Mouse (Mus musculus): ENCODE results near the gene Trim72. TPM values are rescaled to one million over a fixed set of nuclear protein-coding genes. Genes with fewer than 3 reads are reported as not detected.

Trim72 gene
- total RNA-seq (2021) = under 1 TPM; 0.25 to 0.36 TPM
- long read RNA-seq, experiment 1 = 0 reads
- long read RNA-seq, experiment 2 = 0 reads

DNA sequence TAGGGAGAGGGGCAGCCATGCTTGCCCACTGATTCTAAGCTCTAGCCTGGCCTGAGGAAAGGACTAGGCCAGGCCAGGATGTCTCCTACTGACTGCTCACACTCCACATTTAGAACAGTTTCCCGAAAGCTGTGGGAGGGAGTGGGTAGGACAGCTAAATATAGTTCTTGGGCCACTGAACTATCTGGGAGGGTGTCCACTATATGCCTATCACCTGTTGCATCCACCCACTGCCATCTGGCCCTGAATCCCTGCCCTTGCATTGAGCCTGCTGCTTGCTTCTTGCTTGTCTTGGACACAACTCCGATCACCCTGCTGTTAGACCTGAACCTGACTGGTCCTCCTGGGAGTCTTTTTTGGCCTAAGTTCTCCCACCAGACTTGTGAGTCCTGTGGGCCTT, at the start of gene Trim72:
Gene Trim72 (plus strand): TSS at position 262 of the 400 bp plus-strand sequence.
- no peak for DNase-seq (ENCODE audit: low spot score in 2 of 2)

DNA sequence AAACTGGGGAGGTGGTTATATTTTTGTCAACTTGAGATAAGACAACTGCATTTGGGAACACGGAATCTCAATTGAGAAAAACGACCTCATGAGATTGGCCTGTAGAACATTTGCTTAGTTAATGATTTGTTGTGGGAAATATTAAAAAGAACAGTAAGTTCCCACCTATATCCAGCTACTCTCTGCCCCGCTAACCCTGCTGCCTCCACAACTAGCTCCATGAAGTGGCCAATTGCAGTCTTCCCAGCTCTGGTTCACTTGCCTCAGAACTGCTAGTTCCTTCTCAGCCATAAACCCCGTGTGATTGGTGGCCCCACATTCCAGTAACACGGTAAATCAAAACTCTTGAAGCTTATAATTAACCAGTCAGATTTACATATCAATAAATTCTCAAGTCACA, 44.4 kb upstream of the Trim72 start:
- no peak for DNase-seq (ENCODE audit: low spot score in 2 of 2)

GRCm38 (mm10) chr7:127966371-127966918, 37.3 kb upstream of the Trim72 start:
- no peak for DNase-seq (ENCODE audit: low spot score in 2 of 2)

DNA sequence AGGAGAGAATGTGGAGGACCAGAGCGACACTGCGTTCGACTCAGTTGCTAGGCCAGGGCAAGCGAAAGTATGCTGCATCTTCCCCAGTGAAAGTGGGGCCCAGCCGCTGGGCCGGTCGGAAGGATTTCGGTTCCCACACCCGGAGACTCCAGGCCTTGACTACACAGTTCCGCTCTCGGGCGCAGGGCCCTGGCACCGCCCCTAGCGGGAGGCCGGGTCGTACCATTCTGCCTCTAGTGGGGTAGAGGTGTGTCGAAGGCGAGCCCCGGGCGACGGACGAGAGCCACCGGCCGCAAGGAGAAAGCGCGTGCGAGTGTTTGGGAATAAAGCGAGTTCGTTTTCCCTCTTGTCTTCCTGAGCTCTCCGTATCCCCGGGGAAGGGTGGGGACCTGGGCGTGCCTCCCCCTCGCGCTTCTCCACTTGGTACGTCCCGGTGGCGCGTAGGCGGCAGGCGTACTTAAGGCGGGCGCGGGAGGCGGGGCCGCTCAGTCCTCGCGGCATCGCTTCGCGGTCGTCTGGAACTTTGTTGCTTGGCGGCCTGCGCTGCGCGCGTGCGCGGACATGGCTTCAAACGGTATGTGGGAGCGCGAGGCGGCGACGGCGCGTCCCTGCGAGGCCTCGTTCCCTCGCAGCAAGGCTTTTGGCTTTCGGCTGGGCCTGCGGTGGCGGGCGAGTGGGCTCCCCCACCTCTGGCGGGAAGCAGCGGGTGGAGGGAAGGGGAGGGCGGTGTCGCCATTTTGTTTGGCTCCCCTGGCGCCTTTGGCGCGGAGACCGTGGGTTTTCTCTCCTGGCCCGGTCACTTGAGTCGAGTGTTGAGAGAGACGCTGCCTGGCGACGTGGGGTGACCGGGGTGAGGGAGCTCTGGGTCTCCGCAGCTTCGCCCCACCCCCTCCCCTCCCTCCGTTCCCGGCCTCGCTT, 36.5 kb upstream of the Trim72 start, which contains the start of gene Fus:
Gene Fus (plus strand): TSS at position 454 of the 918 bp plus-strand sequence.
- DNase-seq (ENCODE audit: low spot score in 2 of 2) = peak; percentile 95 to 98

DNA sequence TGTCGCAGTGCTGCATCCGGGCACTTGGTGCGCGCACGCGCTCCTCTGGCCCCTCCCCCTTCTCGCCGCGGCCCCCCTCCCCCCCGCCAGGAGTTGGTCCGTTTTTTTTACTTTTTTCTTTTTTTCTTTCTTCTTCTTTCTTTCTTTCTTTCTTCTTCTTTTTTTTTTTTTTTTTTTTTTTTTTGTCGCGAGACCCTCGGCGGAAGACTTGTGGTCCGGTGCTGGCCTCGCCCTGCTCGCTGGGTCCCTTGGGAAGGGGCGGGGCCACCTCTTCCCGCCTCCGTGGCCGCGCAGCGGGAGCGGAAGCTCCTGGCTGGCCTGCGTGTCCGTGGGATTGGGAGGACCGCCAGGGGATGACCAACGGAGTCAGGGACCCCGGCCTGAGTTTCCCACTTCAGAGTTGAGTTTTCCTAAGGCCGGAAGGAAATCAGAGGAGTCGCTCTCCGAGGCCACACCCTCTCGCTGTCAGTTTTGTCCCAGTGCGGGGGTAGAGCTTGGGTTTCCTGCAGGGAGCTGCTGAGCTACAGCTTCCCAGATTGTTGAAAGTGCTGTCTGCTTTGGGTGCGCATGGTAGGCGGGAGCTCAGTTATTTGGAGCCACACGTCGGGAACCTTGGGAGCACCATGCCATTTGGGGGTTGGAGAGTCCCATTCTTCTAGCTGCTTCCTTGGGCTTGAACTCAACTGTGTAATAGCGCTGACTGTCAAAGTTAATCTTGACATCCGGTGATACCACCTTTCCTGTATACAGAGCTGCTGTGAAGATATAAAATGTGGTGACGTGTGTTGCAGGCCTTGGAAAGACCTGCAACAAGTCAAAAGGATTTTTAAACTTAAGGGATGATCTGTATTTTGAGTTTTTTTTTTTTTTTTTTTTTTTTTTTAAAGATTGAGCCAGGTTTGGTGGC, 35.6 kb upstream of the Trim72 start:
- peak; percentile 58 to 66 for DNase-seq (ENCODE audit: low spot score in 2 of 2)

DNA sequence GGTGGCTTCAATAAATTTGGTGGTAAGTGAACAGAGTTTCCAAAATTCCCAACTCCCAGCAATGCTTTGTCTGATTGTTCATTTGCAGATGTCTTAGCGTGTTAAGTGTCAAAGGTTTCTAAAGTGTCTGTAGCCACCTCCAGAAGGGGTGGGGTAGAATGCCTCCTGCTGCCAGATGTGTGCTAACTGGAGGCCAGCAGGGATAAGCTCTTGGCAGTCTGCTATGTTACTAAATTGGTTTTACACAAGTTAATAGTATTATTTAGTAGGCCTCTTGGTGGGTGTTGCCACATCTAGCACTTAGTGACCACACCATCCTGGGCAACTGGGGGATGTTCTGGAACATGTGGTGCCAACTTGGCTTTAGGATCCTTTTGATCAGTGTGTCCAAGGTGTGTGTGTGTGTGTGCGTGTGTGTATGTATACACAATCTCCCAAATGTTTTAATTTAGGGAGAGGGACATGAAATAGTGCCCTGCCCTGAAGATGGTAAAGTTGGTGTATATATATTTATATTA, 29.3 kb upstream of the Trim72 start:
- no peak for DNase-seq (ENCODE audit: low spot score in 2 of 2)

DNA sequence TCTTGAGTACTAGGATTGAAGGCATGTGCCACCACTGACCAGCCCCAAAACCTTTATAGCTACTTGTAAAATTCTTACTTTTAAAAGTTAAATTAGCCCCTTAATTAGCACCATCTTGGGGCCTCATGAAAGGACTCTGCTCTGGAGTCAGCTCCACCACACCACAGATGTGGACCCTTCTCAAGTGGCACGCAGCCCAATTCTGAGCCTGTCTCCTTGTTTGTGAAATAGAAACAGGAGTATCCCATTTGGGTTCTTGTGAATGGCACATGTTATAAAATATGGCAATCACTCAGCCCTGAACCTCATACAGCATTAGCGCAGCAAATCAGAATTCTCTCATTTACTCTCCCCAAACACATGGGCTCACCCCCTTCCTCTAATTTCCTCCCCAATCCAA, 24.9 kb upstream of the Trim72 start:
- no peak for DNase-seq (ENCODE audit: low spot score in 2 of 2)

- DNase-seq (ENCODE audit: low spot score in 2 of 2) = no peak
Observed at GRCm38 (mm10) chr7:127980606-127981005, 23.1 kb upstream of the Trim72 start.

- DNase-seq (ENCODE audit: low spot score in 2 of 2) = no peak
Observed at GRCm38 (mm10) chr7:127988904-127989303, 14.8 kb upstream of the Trim72 start.

DNA sequence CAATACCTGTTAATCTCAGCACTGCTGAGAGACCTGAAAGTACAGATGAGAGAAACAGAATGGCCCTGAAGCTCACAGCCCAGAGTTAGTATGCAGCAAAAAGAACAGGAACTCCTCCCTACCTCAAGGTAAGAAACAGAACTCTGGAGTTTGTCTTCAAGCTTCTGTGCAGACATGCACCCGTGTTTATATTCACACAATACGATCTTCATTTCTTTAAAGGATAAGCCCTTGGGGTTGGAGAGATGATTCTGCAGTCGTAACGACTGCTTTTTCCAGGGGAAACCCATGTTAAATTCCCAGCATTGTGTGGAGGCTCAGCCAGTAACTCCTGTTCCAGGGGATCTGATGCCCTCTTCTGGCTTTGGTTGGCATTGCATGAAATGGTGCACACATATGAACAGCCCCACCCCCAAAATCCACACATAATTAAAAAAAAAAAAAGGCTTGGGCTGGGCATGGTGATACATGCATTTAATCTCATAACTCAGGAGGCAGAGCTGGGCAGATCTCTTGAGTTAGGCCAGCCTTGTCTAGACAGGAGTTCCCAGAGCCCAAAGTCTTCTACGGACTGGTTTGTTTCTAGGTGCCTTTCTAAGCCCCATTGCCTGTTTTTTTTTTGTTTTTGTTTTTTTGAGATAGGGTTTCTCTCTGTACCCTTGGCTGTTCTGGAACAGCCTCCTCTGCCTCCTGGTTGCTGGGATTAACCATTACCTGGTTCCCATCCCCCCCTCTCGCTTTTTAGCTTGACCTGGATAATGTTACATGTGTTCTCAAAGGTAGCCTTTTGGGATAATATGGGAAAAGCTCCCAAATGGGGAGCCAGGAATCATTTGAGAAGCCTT, 11.9 kb upstream of the Trim72 start:
- peak; percentile 63 to 71 for DNase-seq (ENCODE audit: low spot score in 2 of 2)

GRCm38 (mm10) chr7:127992488-127993340, 11.0 kb upstream of the Trim72 start:
- DNase-seq (ENCODE audit: low spot score in 2 of 2) = no peak

DNA sequence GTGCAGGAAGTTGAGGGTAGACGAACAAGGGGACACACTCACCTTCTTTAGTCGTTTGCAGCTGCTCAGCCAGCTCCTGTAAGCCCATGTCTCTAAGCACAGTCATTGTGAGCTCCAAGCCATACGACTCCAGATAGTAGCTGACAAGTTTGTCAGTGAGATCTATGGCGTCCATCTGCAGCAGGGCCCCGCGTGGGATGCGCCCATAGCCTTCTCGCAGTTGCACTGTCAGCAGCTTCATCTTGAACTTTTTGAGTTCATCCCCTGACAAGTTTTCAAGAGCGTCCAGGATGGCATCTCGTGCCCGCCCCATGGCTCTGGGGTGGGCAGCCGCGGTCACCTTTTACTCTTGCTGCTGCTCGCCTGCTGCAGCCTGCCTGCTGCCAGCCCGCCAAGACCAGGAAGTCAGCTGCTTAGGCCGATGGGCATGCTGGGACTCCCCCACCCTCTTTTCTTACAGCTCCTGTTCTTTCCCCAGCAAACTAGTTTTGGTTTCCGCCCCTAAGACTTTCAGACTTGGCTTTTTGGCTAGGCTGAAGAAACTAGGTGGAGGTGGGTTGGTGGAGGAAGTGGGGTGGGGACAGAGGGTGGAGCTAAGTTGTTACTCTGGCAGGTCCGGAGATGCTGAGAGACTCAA, 10.3 kb upstream of the Trim72 start, which contains the start of gene Pycard:
Gene Pycard (minus strand): TSS at position 527 of the 637 bp plus-strand sequence.
- no peak for DNase-seq (ENCODE audit: low spot score in 2 of 2)

DNA sequence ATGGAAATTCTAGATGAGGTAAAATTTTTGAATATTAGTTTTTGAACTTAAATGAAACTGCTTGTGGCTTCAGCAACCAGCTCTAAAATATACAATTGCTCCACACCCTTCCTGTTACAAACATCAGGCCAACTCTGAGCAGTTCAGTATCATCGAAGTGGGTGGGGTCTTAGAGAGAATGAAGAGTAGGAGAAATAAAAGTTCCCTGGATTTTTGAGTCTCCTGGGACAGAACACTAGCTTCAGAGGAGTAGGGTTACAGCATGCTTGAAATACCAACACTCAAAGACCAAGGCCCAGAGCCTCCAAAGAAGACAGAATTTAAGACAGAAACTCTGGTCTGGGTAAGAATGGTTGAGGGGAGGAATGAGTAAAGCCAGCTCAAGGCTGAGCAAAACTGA, 4.3 kb upstream of the Trim72 start:
- DNase-seq (ENCODE audit: low spot score in 2 of 2) = no peak

DNA sequence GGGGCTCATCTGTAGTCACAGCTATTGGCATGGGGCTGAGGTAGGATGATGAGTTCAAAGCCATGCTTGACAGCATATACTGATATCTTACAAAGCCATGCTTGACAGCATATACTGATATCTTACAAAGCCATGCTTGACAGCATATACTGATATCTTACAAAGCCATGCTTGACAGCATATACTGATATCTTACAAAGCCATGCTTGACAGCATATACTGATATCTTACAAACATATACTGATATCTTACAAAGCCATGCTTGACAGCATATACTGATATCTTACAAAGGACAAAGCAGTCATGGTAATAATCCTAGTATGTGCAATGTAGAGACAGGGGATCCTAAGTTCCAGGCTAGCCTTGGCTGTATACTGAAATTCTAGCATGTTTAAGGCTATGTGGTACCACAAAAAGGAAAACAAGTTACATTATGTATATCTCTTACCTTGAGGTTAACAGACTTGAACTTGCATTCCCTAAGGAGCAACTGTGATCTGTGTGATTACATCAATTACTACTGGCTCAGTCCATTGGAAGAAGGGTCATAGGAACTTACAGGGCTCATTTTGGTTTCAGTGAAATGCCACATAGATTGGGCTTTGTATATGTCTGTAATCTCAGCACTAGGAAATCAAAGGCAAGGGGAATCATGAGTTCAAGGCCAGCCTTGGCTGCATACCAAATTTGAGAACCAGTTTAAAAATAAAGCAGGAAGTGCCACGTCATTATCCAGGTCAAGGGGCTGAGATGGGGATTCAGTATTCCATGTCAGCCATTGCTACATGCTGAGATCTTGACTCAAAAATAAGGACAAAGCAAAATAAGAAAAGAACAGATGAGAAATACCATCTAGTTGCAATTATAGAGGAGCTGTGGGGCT, 3.4 kb upstream of the Trim72 start:
- DNase-seq (ENCODE audit: low spot score in 2 of 2) = no peak

- DNase-seq (ENCODE audit: low spot score in 2 of 2) = no peak
Observed at GRCm38 (mm10) chr7:128003098-128003497, 651 bp upstream of the Trim72 start.

GRCm38 (mm10) chr7:128004150-128004486, 369 bp downstream of the Trim72 start:
- no peak for DNase-seq (ENCODE audit: low spot score in 2 of 2)

DNA sequence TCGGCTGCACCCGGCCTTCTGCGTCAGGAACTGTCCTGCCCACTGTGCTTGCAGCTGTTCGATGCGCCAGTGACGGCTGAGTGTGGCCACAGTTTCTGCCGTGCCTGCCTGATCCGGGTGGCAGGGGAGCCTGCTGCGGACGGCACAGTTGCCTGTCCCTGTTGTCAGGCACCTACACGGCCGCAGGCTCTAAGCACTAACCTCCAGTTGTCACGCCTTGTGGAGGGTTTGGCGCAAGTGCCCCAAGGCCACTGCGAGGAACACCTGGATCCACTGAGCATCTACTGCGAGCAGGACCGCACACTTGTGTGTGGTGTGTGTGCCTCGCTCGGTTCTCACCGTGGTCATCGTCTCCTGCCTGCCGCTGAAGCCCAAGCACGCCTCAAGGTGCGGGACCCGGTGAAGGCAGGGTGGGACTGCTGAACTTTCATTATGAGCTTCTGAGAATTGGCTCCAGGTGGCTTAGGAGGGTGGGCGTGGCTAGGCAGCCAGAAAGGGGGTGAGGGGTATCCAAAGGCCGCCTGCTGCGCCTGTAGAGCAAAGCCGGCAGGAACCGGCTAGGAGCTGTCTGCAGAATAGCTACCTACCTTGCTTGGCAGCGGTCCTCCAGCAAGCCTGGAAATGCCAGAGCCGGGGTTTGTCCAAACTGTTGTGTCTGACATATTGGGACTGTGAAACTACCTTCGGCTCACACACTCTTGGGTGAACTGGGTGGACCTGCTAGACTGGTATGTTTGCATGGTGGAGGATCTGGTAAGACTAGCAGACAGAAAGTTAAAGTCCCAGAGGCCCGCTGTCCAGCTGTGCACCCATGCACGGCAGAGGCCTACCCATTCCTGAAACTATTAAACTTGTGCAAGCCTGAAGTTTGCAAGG, 976 bp downstream of the Trim72 start:
- no peak for DNase-seq (ENCODE audit: low spot score in 2 of 2)

All from layer of hippocampus, postnatal 14 days (tissue).